Mouse (Mus musculus) E14TG2a.4 (cell line): ENCODE results near the gene Dhx9.

Experiments
- CTCF ChIP-seq: conservative IDR thresholded peaks from 2 replicates; pipeline ENCODE4 v1.5.1; 2014; ENCODE audit warnings: low read length
- NANOG ChIP-seq: IDR thresholded peaks from 2 replicates; pipeline ENCODE4 v1.6.1; 2014; ENCODE audit warnings: borderline replicate concordance, low read length, mixed read lengths
- POU5F1 ChIP-seq: IDR thresholded peaks from 2 replicates; pipeline ENCODE4 v1.6.1; 2014; ENCODE audit warnings: low read length, borderline replicate concordance

DNA sequence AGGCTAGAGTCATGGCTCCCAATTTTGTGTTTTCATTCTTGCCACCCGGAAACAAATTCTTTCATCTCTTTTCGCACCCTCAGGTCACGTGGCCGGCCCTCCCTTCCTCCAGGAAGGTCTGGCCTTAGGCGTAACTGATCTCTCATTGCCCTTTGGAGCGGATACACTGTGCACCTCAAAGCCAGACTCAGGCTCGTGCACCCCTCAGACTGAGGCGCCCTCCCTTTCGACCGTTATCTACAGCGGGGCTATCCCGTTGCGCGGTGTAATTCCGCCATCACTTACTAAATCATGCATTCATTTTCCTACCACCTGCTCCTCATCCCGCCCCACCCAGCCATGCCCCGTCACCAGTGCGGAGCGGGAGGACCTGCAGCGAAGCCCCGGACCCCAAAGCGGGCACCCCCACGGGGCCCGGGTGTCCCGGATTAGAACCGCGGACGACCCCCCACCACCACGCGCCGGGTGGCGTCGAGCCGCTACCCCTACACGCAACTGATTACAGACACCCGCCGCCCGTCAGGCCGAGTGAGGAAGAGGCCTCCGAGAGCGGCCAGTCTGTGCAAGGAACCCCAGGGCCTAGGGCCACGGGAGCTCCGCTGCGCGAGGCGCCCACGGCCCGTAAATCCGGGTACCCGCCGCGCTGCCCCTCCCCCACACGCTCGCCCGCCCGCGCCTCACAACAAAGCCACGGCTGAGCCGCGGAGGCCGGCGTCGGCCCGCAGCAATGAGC lies 527 bp downstream of the Dhx9 start:
- TF ChIP-seq CTCF, result no peak
- TF ChIP-seq NANOG, result no peak
- no peak for TF ChIP-seq POU5F1
